Mouse (Mus musculus) MEL (cell line): ENCODE measurements at regions not wholly inside any gene's neighbourhood (a gene's known extent, or its start where the extent isn't known, plus 50 kb on each side); places are given as distances from the start of the nearest gene placed in this dataset.

Source experiments
- DNase-seq: peaks from one replicate; pipeline ENCODE4 v3.0.0; 2011; ENCODE audit warnings: low read depth, low spot score
- H3K27ac ChIP-seq: 2 replicates; pipeline ENCODE4 v1.5.1; 2012; ENCODE audit warnings: low read depth, mild to moderate bottlenecking, control low read depth, low read length, moderate library complexity; ENCODE audit not compliant: control insufficient read depth
- H3K27me3 ChIP-seq, 2 experiments: fragments of 150-350 bp in 1 of 2; sonication (generic) in 1 of 2; 2 replicates each; pipeline ENCODE4 v1.6.1; 2012; ENCODE audit warnings: low read length in 2 of 2, mild to moderate bottlenecking in 2 of 2, improper control_type of control experiment in 1 of 2, moderate library complexity in 1 of 2; ENCODE audit not compliant: insufficient read depth in 2 of 2, control insufficient read depth in 1 of 2
- H3K36me3 ChIP-seq, 2 experiments: 2 replicates each; pipeline ENCODE4 v1.6.1; 2012 to 2014; ENCODE audit warnings: low read length in 2 of 2, improper control_type of control experiment in 1 of 2, inconsistent platforms in 1 of 2, mild to moderate bottlenecking in 1 of 2; ENCODE audit not compliant: insufficient read depth in 2 of 2, control insufficient read depth in 1 of 2
- H3K4me1 ChIP-seq, 2 experiments: fragments of 150-350 bp in 1 of 2; sonication (generic) in 1 of 2; 2 replicates each; pipeline ENCODE4 v1.6.1; 2012; ENCODE audit warnings: low read length in 2 of 2, improper control_type of control experiment in 1 of 2, mild to moderate bottlenecking in 1 of 2; ENCODE audit not compliant: insufficient read depth in 2 of 2, control insufficient read depth in 1 of 2
- H3K4me3 ChIP-seq, 2 experiments: fragments of 150-350 bp in 1 of 2; sonication (generic) in 1 of 2; 2 replicates each; pipeline ENCODE4 v1.5.1; 2012; ENCODE audit warnings: low read depth in 2 of 2, low read length in 2 of 2, mild to moderate bottlenecking in 2 of 2, moderate library complexity in 2 of 2, control low read depth in 1 of 2, improper control_type of control experiment in 1 of 2; ENCODE audit not compliant: control insufficient read depth in 1 of 2, insufficient read depth in 1 of 2
- H3K79me2 ChIP-seq: 2 replicates; pipeline ENCODE4 v1.6.1; 2012; ENCODE audit warnings: mild to moderate bottlenecking, low read length, moderate library complexity; ENCODE audit not compliant: control insufficient read depth, poor library complexity, insufficient read depth
- H3K9ac ChIP-seq: 2 replicates; pipeline ENCODE4 v1.6.1; 2012; ENCODE audit warnings: low read depth, mild to moderate bottlenecking, control low read depth, low read length, moderate library complexity; ENCODE audit not compliant: control insufficient read depth, poor library complexity, severe bottlenecking
- H3K9me3 ChIP-seq: fragments of 150-350 bp; sonication (generic); replicated peaks from 2 replicates; pipeline ENCODE4 v1.6.1; 2012; ENCODE audit warnings: mild to moderate bottlenecking, low read length, improper control_type of control experiment, moderate library complexity; ENCODE audit not compliant: insufficient read depth
- CHD1 ChIP-seq: IDR thresholded peaks from 2 replicates; pipeline ENCODE4 v1.6.1; 2012; ENCODE audit warnings: low read depth, mild to moderate bottlenecking, inconsistent platforms, low read length, improper control_type of control experiment
- CHD2 ChIP-seq: IDR thresholded peaks from 2 replicates; pipeline ENCODE4 v1.6.1; 2011; ENCODE audit warnings: low read length, improper control_type of control experiment
- CTCF ChIP-seq, 3 experiments: IDR thresholded peaks in 2 of 3; conservative IDR thresholded peaks in 1 of 3; 2 replicates each; pipeline ENCODE4 v1.5.1; 2011 to 2012; ENCODE audit warnings: low read length in 3 of 3, low read depth in 2 of 3, mild to moderate bottlenecking in 2 of 3, improper control_type of control experiment in 1 of 3, inconsistent platforms in 1 of 3, mixed read lengths in 1 of 3, moderate library complexity in 1 of 3; ENCODE audit not compliant: control insufficient read depth in 1 of 3, insufficient read depth in 1 of 3, poor library complexity in 1 of 3, severe bottlenecking in 1 of 3
- E2F4 ChIP-seq: IDR thresholded peaks from 2 replicates; pipeline ENCODE4 v1.6.1; 2011; ENCODE audit warnings: low read depth, low read length, improper control_type of control experiment, borderline replicate concordance
- ELF1 ChIP-seq: IDR thresholded peaks from 2 replicates; pipeline ENCODE4 v1.6.1; 2014; ENCODE audit warnings: low read depth, mild to moderate bottlenecking, inconsistent platforms, low read length, improper control_type of control experiment, moderate library complexity
- ETS1 ChIP-seq: IDR thresholded peaks from 2 replicates; pipeline ENCODE4 v1.6.1; 2012; ENCODE audit warnings: low read depth, mild to moderate bottlenecking, inconsistent platforms, low read length, improper control_type of control experiment, moderate library complexity
- GABPA ChIP-seq: IDR thresholded peaks from 2 replicates; pipeline ENCODE4 v1.6.1; 2012; ENCODE audit warnings: low read depth, mild to moderate bottlenecking, inconsistent platforms, low read length, improper control_type of control experiment, moderate library complexity
- JUND ChIP-seq: IDR thresholded peaks from 2 replicates; pipeline ENCODE4 v1.6.1; 2011; ENCODE audit warnings: low read depth, mild to moderate bottlenecking, improper control_type of control experiment, low read length
- MAFK ChIP-seq: IDR thresholded peaks from 2 replicates; pipeline ENCODE4 v1.6.1; 2011; ENCODE audit warnings: low read depth, mild to moderate bottlenecking, low read length, improper control_type of control experiment, borderline replicate concordance
- MAX ChIP-seq: IDR thresholded peaks from 2 replicates; pipeline ENCODE4 v1.6.1; 2011; ENCODE audit warnings: low read length, improper control_type of control experiment
- MAZ ChIP-seq: IDR thresholded peaks from 2 replicates; pipeline ENCODE4 v1.6.1; 2012; ENCODE audit warnings: low read depth, mild to moderate bottlenecking, inconsistent platforms, low read length, improper control_type of control experiment
- MYC ChIP-seq: IDR thresholded peaks from 2 replicates; pipeline ENCODE4 v1.6.1; 2011; ENCODE audit warnings: low read depth, mild to moderate bottlenecking, low read length, improper control_type of control experiment, moderate library complexity
- NELFE ChIP-seq: IDR thresholded peaks from 2 replicates; pipeline ENCODE4 v1.6.1; 2011; ENCODE audit warnings: low read depth, low read length, improper control_type of control experiment
- NRF1 ChIP-seq: IDR thresholded peaks from 2 replicates; pipeline ENCODE4 v1.6.1; 2014; ENCODE audit warnings: low read depth, mild to moderate bottlenecking, inconsistent platforms, low read length, improper control_type of control experiment, moderate library complexity; ENCODE audit not compliant: poor library complexity, insufficient read depth, severe bottlenecking
- POLR2A ChIP-seq, 2 experiments: IDR thresholded peaks; 2 replicates each; pipeline ENCODE4 v1.6.1; 2011 to 2012; ENCODE audit warnings: low read length in 2 of 2, mild to moderate bottlenecking in 2 of 2, control low read depth in 1 of 2, improper control_type of control experiment in 1 of 2, low read depth in 1 of 2, moderate library complexity in 1 of 2; ENCODE audit not compliant: control insufficient read depth in 1 of 2, insufficient read depth in 1 of 2, poor library complexity in 1 of 2
- RCOR1 ChIP-seq: IDR thresholded peaks from 2 replicates; pipeline ENCODE4 v1.6.1; 2012; ENCODE audit warnings: low read depth, mild to moderate bottlenecking, inconsistent platforms, low read length, improper control_type of control experiment
- TBP ChIP-seq: IDR thresholded peaks from 2 replicates; pipeline ENCODE4 v1.8.0; 2011; ENCODE audit warnings: low read depth, low read length, improper control_type of control experiment
- USF1 ChIP-seq: IDR thresholded peaks from 2 replicates; pipeline ENCODE4 v1.6.1; 2014; ENCODE audit warnings: low read depth, mild to moderate bottlenecking, inconsistent platforms, low read length, improper control_type of control experiment, moderate library complexity
- ZC3H11A ChIP-seq: IDR thresholded peaks from 2 replicates; pipeline ENCODE4 v1.6.1; 2012; ENCODE audit warnings: low read depth, mild to moderate bottlenecking, inconsistent platforms, low read length, improper control_type of control experiment
- ZMIZ1 ChIP-seq: IDR thresholded peaks from 2 replicates; pipeline ENCODE4 v1.6.1; 2012; ENCODE audit warnings: low read depth, mild to moderate bottlenecking, inconsistent platforms, low read length, improper control_type of control experiment, moderate library complexity

DNA sequence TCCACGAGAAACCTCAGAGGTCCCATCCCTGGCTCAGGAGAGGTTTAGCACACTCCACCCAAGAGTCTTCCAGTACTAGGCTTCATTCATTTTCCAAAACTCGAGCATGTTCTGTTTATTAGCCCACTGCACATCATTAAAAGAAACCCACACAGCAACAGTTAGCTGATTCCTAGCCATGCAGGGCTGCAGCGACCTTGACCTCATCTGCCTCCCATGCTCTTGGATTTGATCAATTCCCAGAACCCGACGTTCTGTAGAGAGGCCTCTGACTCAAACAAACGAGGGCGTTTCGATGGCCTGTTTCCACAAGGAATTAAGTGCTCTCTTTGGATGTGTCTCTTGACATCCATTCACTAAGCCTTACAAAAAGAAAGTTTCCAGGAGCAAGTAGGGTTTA is 294.9 kb downstream of the Lyplal1 start:
- Histone ChIP-seq H3K9me3 (no peaks in the 10 kb centered on the region), H3K36me3 (no peaks in the 10 kb centered on the region), H3K4me1 (no peaks in the 10 kb centered on the region), H3K4me3 (no peak overlapping the region), H3K27ac (no peak overlapping the region), H3K79me2 (no peaks in the 10 kb centered on the region), H3K9ac (no peak overlapping the region), H3K27me3 (no peaks in the 10 kb centered on the region)
- no peak for DNase-seq
- TF ChIP-seq ETS1, result no peak
- no peak for TF ChIP-seq MAZ
- TF ChIP-seq NRF1, result no peak
- no peak for TF ChIP-seq RCOR1
- TF ChIP-seq CHD2, result no peak
- no peak for TF ChIP-seq ZMIZ1
- TF ChIP-seq MAFK, result no peak
- no peak for TF ChIP-seq ELF1
- no peak for TF ChIP-seq POLR2A (IDR thresholded peaks at IDR 0.05; ENCODE audit: control insufficient read depth in 1 of 2, insufficient read depth in 1 of 2, low read depth in 1 of 2, low read length in 2 of 2, poor library complexity in 1 of 2)
- no peak for TF ChIP-seq NELFE
- no peak for TF ChIP-seq E2F4
- no peak for TF ChIP-seq GABPA

DNA sequence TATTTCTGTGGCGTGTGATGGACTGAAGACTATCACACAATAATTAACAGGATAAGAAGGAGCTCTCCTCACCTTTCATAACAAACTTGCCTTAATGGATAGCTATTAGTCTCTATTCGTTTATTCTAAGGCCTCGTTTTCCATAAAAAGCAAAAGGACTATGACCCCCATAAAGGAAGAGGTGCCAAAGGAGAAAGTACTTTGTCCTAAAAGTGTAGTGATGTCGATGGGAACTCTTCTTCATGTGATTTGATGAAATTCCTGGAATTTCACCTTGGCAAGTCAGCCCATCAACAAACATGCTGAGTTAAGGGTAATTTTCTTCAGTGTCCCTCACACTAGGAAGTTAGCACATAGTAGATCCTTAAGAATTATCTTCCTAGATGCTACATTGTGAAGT is 293.9 kb downstream of the Lyplal1 start:
- Histone ChIP-seq H3K4me1 (no peaks in the 10 kb centered on the region), H3K9ac (no peak overlapping the region), H3K9me3 (no peaks in the 10 kb centered on the region), H3K27ac (no peak overlapping the region), H3K27me3 (no peaks in the 10 kb centered on the region), H3K4me3 (no peak overlapping the region), H3K79me2 (no peaks in the 10 kb centered on the region), H3K36me3 (no peaks in the 10 kb centered on the region)
- TF ChIP-seq TBP, result no peak
- no peak for TF ChIP-seq CTCF (IDR thresholded peaks at IDR 0.05 in 2 of 3, conservative IDR thresholded peaks at IDR 0.05 in 1 of 3; ENCODE audit: control insufficient read depth in 1 of 3, insufficient read depth in 1 of 3, low read depth in 2 of 3, low read length in 3 of 3, poor library complexity in 1 of 3, severe bottlenecking in 1 of 3)
- TF ChIP-seq MYC, result no peak
- no peak for TF ChIP-seq E2F4
- no peak for TF ChIP-seq GABPA
- TF ChIP-seq JUND, result no peak
- no peak for TF ChIP-seq CHD1
- TF ChIP-seq CHD2, result no peak
- no peak for TF ChIP-seq ZC3H11A
- TF ChIP-seq MAX, result no peak
- TF ChIP-seq USF1, result no peak
- no peak for DNase-seq
